8 mouse cellular contexts compared by ENCODE assay signal in the genomic region with DNA sequence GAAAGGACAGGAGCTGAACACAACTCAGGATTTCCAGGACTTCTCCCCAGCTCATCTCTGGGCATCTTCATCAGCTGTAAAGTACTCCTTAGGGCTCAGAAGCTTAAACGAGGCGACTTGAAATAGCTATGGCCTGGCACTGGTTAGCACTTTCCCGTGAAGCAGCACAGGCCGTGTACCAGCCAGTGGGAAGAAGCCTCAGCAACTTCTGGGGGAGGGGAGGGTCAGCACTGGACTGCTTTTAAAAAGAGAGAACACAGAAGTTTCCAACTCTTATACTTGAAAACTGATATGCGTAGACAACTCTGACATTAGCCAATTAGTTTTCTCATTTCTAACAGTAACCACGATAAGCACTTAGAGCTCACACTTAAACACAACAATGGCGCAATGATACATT. TPM values are rescaled to one million over a fixed set of nuclear protein-coding genes. Genes with fewer than 3 reads are reported as not detected.
DNase-seq lines count a peak whose midpoint lies in the region; ATAC-seq and TF ChIP-seq lines count a peak whose summit lies in the region.

No protein-coding gene starts in this region.

- DNase-seq in gastrocnemius, adult 18-20 months (ENCODE audit: low spot score) = peak; percentile 54
- DNase-seq in gastrocnemius, postnatal 4 days (ENCODE audit: low spot score in 2 of 2) = no peak
- DNase-seq in NIH3T3 (ENCODE audit: low read depth) = peak; percentile 29
- peak; percentile 11 to 18 for DNase-seq in heart, postnatal 14 days
- peak; percentile 22 for DNase-seq in liver, postnatal 0 days
- DNase-seq in layer of hippocampus, adult 9-10 months (ENCODE audit: low spot score) = no peak
- no peak for DNase-seq in right cerebral cortex, postnatal 36 days (ENCODE audit: low spot score in 2 of 2)
- DNase-seq in thymus, postnatal 36 days = no peak

- peak overlapping the region; percentile 71 for H3K4me3 ChIP-seq in liver, postnatal 0 days (ENCODE audit: low read depth, low read length)

- intact Hi-C loops in heart, postnatal 14 days (cut with DNase I) = no loop called here

- H3K27me3 ChIP-seq in liver, postnatal 0 days (ENCODE audit: insufficient read depth, low read length) = no peaks in the 10 kb centered on the region

- H3K4me1 ChIP-seq in liver, postnatal 0 days (ENCODE audit: insufficient read depth) = peaks cover 11% of the 10 kb centered on the region

- TF ChIP-seq EP300 in liver, postnatal 0 days (IDR thresholded peaks at IDR 0.05; ENCODE audit: low read depth) = no peak

- H3K9ac ChIP-seq in liver, postnatal 0 days (replicated peaks) = peak overlapping the region; percentile 56

- H3K36me3 ChIP-seq in liver, postnatal 0 days (replicated peaks; ENCODE audit: insufficient read depth, low read length) = 0 out of 2 replicates have a peak, but pooled peaks cover 5% of the 10 kb centered on the region

- TF ChIP-seq CTCF in liver, postnatal 0 days (IDR thresholded peaks at IDR 0.05; ENCODE audit: low read depth) = no peak

- WGBS in liver, postnatal 0 days (ENCODE audit: insufficient replicate concordance) = 46% methylated on average over 7 of the region's 7 CpGs

- H3K9me3 ChIP-seq in liver, postnatal 0 days (ENCODE audit: low read length) = no peaks in the 10 kb centered on the region

- H3K4me2 ChIP-seq in liver, postnatal 0 days (ENCODE audit: low read depth, low read length) = peak overlapping the region; percentile 81

- H3K27ac ChIP-seq in liver, postnatal 0 days (ENCODE audit: low read depth) = no peak overlapping the region

- ATAC-seq in liver, postnatal 0 days = no peak

RNA-seq across cellular contexts. Expression of a gene that starts 2.5 kb away (rescaled TPM):
- 100 to 1,000 TPM; 488 to 583 TPM for total RNA-seq in gastrocnemius, adult 18-20 months (2021)
- total RNA-seq in gastrocnemius, postnatal 4 days (2021) = 100 to 1,000 TPM; 285 to 289 TPM
- 100 to 1,000 TPM; 168 to 175 TPM for total RNA-seq in heart, postnatal 14 days (2021)
- 88.1 and 92.9 TPM in 2 replicates for polyA plus RNA-seq in liver, postnatal 0 days (2015; fragmentation: Nextera tagmentation; extraction: Ambion mirVana)

Comparison
In these comparisons a context has a peak if more than half of its experiments do, and no peak if none do; other contexts are left out.
1. DNase-seq: peak in gastrocnemius, adult 18-20 months (single experiment), NIH3T3 (single experiment), heart, postnatal 14 days (2 of 2) and liver, postnatal 0 days (single experiment); none in gastrocnemius, postnatal 4 days (0 of 2), layer of hippocampus, adult 9-10 months (single experiment), right cerebral cortex, postnatal 36 days (0 of 2) and thymus, postnatal 36 days (0 of 2).